Mouse (Mus musculus): ENCODE results near the gene Ccdc149. TPM values are rescaled to one million over a fixed set of nuclear protein-coding genes. Genes with fewer than 3 reads are reported as not detected.

Ccdc149 gene
- total and polyA plus RNA-seq, 2 experiments from 2014 or later: 14.4 to 15.6 TPM

DNA sequence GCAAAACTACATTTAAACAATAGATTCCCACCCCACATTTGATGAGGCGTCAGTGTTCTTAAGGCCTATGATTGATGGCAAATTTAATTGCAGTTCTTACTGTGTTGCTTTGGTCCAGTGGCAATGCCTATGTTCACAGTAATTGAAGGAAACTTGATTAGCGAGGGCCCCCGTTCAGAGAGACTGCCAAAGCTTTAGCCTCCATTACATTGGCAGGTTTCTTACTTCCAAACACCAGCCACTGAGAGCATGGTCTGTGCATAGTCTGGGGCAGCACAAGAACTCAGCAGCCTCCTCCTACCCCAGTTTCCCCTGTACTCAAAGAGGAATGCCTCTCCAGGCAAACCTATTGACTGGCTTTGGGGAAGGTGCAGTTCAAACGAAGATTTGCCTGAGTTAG lies 42.7 kb downstream of the Ccdc149 start:
- Histone ChIP-seq H3K4me3 (ENCODE audit: low read length) (no peak overlapping the region), H3K27me3 (ENCODE audit: insufficient read depth, low read length) (no peaks in the 10 kb centered on the region), H3K27ac (no peak overlapping the region), H3K4me2 (ENCODE audit: low read depth, low read length) (no peak overlapping the region), H3K36me3 (ENCODE audit: insufficient read depth, low read length) (no peaks in the 10 kb centered on the region), H3K4me1 (ENCODE audit: insufficient read depth, low read length) (no peaks in the 10 kb centered on the region), H3K9me3 (ENCODE audit: low read length) (no peaks in the 10 kb centered on the region), H3K9ac (replicated peaks; ENCODE audit: low read length) (no peak overlapping the region)
- no peak for ATAC-seq
- no peak for DNase-seq (ENCODE audit: low spot score)
- WGBS: 49% methylated on average over 4 of the region's 4 CpGs
- TF ChIP-seq CTCF (IDR thresholded peaks at IDR 0.05; ENCODE audit: low read depth): no peak

DNA sequence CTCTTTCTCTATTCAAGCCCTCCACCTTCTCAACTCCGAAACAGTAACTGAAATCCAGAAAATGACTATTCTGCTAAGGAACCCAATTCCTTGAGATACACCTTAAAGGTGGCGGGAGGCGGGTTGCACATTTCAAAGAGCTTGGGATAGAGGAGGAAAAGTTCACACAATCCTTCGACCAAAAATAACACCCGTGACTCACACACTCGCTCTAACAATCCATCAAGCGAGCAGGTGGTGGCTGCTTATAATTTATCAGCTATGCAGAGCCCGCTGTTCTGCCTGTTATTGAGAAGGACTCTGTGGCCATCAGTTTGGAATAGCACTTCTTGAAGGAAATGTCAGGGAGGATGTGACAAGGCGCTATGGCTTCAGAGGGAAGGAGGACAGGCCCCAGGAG lies 45.5 kb downstream of the Ccdc149 start:
- ATAC-seq (no peak), DNase-seq (ENCODE audit: low spot score) (no peak)
- Histone ChIP-seq H3K27me3 (ENCODE audit: insufficient read depth, low read length) (no peaks in the 10 kb centered on the region), H3K9ac (replicated peaks; ENCODE audit: low read length) (no peak overlapping the region), H3K36me3 (ENCODE audit: insufficient read depth, low read length) (no peaks in the 10 kb centered on the region), H3K4me2 (ENCODE audit: low read depth, low read length) (no peak overlapping the region), H3K4me1 (ENCODE audit: insufficient read depth, low read length) (no peaks in the 10 kb centered on the region), H3K27ac (no peak overlapping the region), H3K9me3 (ENCODE audit: low read length) (no peaks in the 10 kb centered on the region), H3K4me3 (ENCODE audit: low read length) (no peak overlapping the region)
- TF ChIP-seq CTCF (IDR thresholded peaks at IDR 0.05; ENCODE audit: low read depth): no peak
- WGBS: 87% methylated on average over 9 of the region's 9 CpGs

DNA sequence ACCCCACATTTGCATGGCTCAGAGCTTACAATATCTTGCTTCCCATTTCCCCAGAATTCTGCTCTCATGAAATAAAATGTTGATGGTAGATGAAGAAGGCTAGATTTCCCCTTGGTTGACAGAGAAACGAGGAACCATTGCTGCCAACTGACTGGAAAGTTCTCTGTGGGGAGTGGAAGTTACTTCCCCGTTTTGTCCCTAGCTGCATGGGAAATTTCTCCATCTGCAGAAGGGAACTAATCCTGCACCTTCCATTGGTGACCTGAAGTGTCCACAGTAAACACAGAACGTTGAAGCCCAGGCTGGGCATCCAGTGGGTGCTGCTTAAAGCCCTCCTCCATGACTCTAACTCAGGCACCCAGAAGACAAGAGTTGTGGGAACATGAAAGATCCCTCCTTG lies 47.4 kb downstream of the Ccdc149 start:
- no peaks in the 10 kb centered on the region for H3K27me3 ChIP-seq (ENCODE audit: insufficient read depth, low read length)
- H3K4me1 ChIP-seq (ENCODE audit: insufficient read depth, low read length): no peaks in the 10 kb centered on the region
- H3K4me2 ChIP-seq (ENCODE audit: low read depth, low read length): no peak overlapping the region
- no peak for DNase-seq (ENCODE audit: low spot score)
- 75% methylated on average over 3 of the region's 3 CpGs for WGBS
- ATAC-seq: no peak
- TF ChIP-seq CTCF (IDR thresholded peaks at IDR 0.05; ENCODE audit: low read depth): no peak
- no peak overlapping the region for H3K9ac ChIP-seq (replicated peaks; ENCODE audit: low read length)
- no peak overlapping the region for H3K4me3 ChIP-seq (ENCODE audit: low read length)
- no peak overlapping the region for H3K27ac ChIP-seq
- H3K36me3 ChIP-seq (ENCODE audit: insufficient read depth, low read length): no peaks in the 10 kb centered on the region
- no peaks in the 10 kb centered on the region for H3K9me3 ChIP-seq (ENCODE audit: low read length)

DNA sequence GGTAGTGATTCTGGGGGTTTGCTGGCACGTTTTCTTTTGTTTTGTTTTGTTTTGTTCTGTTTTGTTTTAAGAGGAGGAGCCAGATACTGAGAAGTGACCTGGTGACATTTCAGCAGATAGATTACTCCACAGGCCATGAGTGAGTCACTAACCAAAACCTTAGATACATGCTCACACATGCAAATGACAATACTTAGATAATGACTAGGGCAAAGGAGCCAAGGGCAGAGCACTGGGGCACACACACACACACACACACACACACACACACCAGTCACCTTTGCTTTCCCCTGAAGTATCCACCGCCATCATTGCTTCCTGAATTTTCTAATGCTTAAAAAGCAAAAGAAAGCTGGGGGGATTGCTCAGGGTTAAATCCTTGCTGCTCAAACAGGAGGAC lies 54.8 kb downstream of the Ccdc149 start:
- no peak overlapping the region for H3K9ac ChIP-seq (replicated peaks; ENCODE audit: low read length)
- no peak overlapping the region for H3K4me2 ChIP-seq (ENCODE audit: low read depth, low read length)
- no peaks in the 10 kb centered on the region for H3K9me3 ChIP-seq (ENCODE audit: low read length)
- no peak for DNase-seq (ENCODE audit: low spot score)
- TF ChIP-seq CTCF (IDR thresholded peaks at IDR 0.05; ENCODE audit: low read depth): no peak
- H3K4me1 ChIP-seq (ENCODE audit: insufficient read depth, low read length): no peaks in the 10 kb centered on the region
- WGBS: 64% methylated on average over 2 of the region's 2 CpGs
- ATAC-seq: no peak
- no peak overlapping the region for H3K27ac ChIP-seq
- no peaks in the 10 kb centered on the region for H3K27me3 ChIP-seq (ENCODE audit: insufficient read depth, low read length)
- no peaks in the 10 kb centered on the region for H3K36me3 ChIP-seq (ENCODE audit: insufficient read depth, low read length)
- H3K4me3 ChIP-seq (ENCODE audit: low read length): no peak overlapping the region

DNA sequence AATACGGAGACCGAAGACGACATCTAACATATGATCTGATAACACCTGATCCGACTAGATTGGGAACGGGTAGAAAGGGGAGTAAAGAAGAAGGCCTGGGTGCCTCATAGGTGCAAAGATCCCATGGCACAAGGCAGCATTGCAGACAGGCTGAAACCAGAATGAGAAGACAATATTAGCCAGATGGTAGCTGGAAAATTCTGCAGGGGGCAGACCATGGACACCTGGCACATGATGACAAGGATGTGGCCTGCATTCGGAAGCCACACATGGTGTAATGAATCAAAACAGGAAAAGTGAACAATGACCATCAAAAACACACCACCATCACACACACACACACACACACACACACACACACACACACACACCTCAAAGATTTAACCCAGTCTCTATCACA lies 55.4 kb downstream of the Ccdc149 start:
- no peaks in the 10 kb centered on the region for H3K36me3 ChIP-seq (ENCODE audit: insufficient read depth, low read length)
- H3K27ac ChIP-seq: no peak overlapping the region
- H3K4me1 ChIP-seq (ENCODE audit: insufficient read depth, low read length): no peaks in the 10 kb centered on the region
- no peak for TF ChIP-seq CTCF (IDR thresholded peaks at IDR 0.05; ENCODE audit: low read depth)
- H3K27me3 ChIP-seq (ENCODE audit: insufficient read depth, low read length): no peaks in the 10 kb centered on the region
- no peak overlapping the region for H3K4me3 ChIP-seq (ENCODE audit: low read length)
- H3K4me2 ChIP-seq (ENCODE audit: low read depth, low read length): no peak overlapping the region
- ATAC-seq (no peak), DNase-seq (ENCODE audit: low spot score) (no peak)
- WGBS: 81% methylated on average over 6 of the region's 6 CpGs
- H3K9me3 ChIP-seq (ENCODE audit: low read length): no peaks in the 10 kb centered on the region
- H3K9ac ChIP-seq (replicated peaks; ENCODE audit: low read length): no peak overlapping the region

DNA sequence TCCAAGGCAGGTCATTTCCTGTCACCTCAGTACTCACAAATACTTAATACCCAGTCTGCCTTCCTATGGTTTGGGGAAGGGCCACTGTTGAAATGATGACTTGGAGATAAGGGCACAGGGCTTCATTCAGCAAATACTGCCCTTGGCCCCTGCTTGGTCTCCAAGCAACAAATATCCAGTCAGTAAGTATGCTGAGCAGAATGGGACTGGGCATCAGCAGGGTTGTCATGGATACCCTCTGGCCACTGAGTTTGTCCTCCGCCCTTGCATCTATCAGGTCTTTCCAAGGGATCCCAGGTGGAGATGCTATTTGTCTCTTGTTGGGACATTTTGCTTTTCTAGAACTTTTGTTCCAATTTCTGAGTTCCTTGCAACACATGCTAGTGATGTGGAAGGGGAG lies 56.1 kb downstream of the Ccdc149 start:
- peak; percentile 26 for DNase-seq (ENCODE audit: low spot score)
- Histone ChIP-seq H3K4me2 (ENCODE audit: low read depth, low read length) (no peak overlapping the region), H3K9me3 (ENCODE audit: low read length) (no peaks in the 10 kb centered on the region), H3K36me3 (ENCODE audit: insufficient read depth, low read length) (no peaks in the 10 kb centered on the region), H3K27me3 (ENCODE audit: insufficient read depth, low read length) (no peaks in the 10 kb centered on the region), H3K27ac (no peak overlapping the region), H3K9ac (replicated peaks; ENCODE audit: low read length) (no peak overlapping the region), H3K4me3 (ENCODE audit: low read length) (no peak overlapping the region), H3K4me1 (ENCODE audit: insufficient read depth, low read length) (no peaks in the 10 kb centered on the region)
- no peak for TF ChIP-seq CTCF (IDR thresholded peaks at IDR 0.05; ENCODE audit: low read depth)
- 50% methylated on average over 1 of the region's 1 CpGs for WGBS
- peak; percentile 82 for ATAC-seq

DNA sequence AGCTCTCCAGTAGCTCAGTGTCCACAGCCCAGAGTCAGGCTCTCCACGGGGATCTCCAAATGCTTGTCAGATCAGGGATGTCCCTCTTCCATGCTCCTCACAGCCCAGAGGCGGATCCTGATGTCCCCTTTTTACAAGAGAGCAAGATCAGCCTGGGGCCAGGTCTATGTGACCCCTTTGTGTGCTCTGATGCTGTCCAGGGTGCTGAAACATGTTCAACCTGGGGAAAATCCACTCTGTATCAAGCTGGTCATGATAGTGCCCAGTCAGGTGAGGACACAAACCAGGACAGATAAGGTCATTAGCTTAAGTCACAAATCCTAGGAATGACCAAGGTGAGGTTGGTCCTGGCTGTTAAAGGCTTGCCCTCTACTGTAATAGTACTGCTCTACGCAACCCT lies 59.8 kb downstream of the Ccdc149 start:
- no peaks in the 10 kb centered on the region for H3K4me1 ChIP-seq (ENCODE audit: insufficient read depth, low read length)
- no peak for TF ChIP-seq CTCF (IDR thresholded peaks at IDR 0.05; ENCODE audit: low read depth)
- no peak for DNase-seq (ENCODE audit: low spot score)
- H3K4me2 ChIP-seq (ENCODE audit: low read depth, low read length): no peak overlapping the region
- H3K4me3 ChIP-seq (ENCODE audit: low read length): no peak overlapping the region
- ATAC-seq: no peak
- WGBS: 64% methylated on average over 3 of the region's 3 CpGs
- no peak overlapping the region for H3K27ac ChIP-seq
- H3K9me3 ChIP-seq (ENCODE audit: low read length): 0 out of 2 replicates have a peak, but pooled peaks cover 2% of the 10 kb centered on the region
- no peak overlapping the region for H3K9ac ChIP-seq (replicated peaks; ENCODE audit: low read length)
- no peaks in the 10 kb centered on the region for H3K27me3 ChIP-seq (ENCODE audit: insufficient read depth, low read length)
- no peaks in the 10 kb centered on the region for H3K36me3 ChIP-seq (ENCODE audit: insufficient read depth, low read length)

All from hindbrain, postnatal 0 days (tissue).